Mouse (Mus musculus): ENCODE data around the gene Ergic2. TPM values are rescaled to one million over a fixed set of nuclear protein-coding genes. Genes with fewer than 3 reads are reported as not detected.
"Not testable (repeated sequence)": the region's sequence is repeated elsewhere in the genome, so short reads cannot be mapped to it uniquely, and the experiment has no call there.

The Ergic2 gene
- polyA plus RNA-seq, 1 experiment from 2014 or later, result 235 TPM

DNA sequence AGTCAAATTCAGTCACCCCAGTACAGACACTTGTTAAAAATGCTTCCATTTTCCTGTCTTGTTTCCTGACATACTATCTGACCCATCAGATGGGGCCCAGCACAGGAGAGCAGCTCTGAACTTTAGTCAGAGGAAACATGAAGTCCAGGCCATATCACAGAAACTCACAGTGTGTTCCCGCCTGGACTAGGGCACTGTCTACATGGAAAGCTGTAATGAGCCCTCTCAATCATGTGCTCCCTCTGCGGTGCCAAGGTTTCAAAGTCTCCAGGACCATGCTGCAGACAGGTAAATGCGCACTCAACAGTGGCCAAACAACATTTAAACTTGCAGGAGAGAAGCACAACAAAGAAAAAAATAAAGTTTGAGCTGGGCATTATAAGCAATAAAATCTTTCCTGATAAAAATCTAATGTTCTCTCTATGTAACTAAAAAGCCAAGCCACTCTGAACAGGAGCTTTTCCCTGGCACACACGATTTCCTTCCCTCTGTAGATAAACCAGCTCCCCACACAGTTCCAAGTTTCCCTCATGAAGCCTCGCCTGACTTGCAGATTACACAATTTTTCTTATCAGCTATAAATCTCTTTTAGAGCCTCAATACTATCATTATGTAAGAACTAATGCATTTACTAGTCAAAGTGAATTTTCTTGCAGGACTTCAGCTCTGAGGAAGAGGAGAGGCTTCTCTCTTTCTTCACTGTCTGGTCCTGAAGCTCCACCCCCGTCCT is 18.0 kb downstream of the Ergic2 start:
- peaks cover 12% of the 10 kb centered on the region for H3K36me3 ChIP-seq (ENCODE audit: control insufficient read depth, insufficient read depth, low read length)
- WGBS, result 92% methylated on average over 6 of the region's 6 CpGs
- H3K4me2 ChIP-seq (ENCODE audit: low read length), result no peak overlapping the region
- no peak overlapping the region for H3K27ac ChIP-seq (ENCODE audit: low read depth, low read length)
- ATAC-seq, result no peak
- H3K4me1 ChIP-seq (ENCODE audit: control insufficient read depth, insufficient read depth, low read depth, low read length), result no peaks in the 10 kb centered on the region
- no peaks in the 10 kb centered on the region for H3K27me3 ChIP-seq (replicated peaks; ENCODE audit: control insufficient read depth, insufficient read depth, low read length)
- H3K9ac ChIP-seq (ENCODE audit: low read depth, low read length), result no peak overlapping the region
- H3K9me3 ChIP-seq (ENCODE audit: control insufficient read depth, low read length), result no peaks in the 10 kb centered on the region
- no peak overlapping the region for H3K4me3 ChIP-seq (ENCODE audit: low read length)

DNA sequence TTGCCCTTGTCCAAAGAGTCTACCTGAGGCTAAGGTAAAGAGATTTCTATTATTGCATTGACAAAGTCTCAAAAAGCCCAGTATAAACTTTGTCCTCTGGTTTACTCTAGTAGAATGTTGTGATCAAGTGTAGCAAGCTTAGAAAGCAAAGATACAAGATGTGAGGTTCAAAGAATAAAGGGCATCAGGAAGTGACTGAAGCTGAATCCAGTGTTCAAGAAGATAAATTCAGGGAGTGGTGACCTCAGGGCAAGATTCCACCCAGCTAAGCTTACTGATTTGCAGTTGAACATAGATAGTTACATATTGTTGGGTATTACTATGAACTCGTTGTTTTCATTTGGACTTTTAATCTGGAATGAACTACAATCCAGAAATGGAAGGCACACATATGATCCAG is 26.5 kb downstream of the Ergic2 start:
- H3K4me2 ChIP-seq (ENCODE audit: low read length), result no peak overlapping the region
- no peaks in the 10 kb centered on the region for H3K4me1 ChIP-seq (ENCODE audit: control insufficient read depth, insufficient read depth, low read depth, low read length)
- H3K36me3 ChIP-seq (ENCODE audit: control insufficient read depth, insufficient read depth, low read length), result peaks cover 35% of the 10 kb centered on the region
- no peak for ATAC-seq
- no peaks in the 10 kb centered on the region for H3K27me3 ChIP-seq (replicated peaks; ENCODE audit: control insufficient read depth, insufficient read depth, low read length)
- WGBS, result 95% methylated on average over 1 of the region's 1 CpGs
- no peaks in the 10 kb centered on the region for H3K9me3 ChIP-seq (ENCODE audit: control insufficient read depth, low read length)
- no peak overlapping the region for H3K9ac ChIP-seq (ENCODE audit: low read depth, low read length)
- no peak overlapping the region for H3K27ac ChIP-seq (ENCODE audit: low read depth, low read length)
- no peak overlapping the region for H3K4me3 ChIP-seq (ENCODE audit: low read length)

DNA sequence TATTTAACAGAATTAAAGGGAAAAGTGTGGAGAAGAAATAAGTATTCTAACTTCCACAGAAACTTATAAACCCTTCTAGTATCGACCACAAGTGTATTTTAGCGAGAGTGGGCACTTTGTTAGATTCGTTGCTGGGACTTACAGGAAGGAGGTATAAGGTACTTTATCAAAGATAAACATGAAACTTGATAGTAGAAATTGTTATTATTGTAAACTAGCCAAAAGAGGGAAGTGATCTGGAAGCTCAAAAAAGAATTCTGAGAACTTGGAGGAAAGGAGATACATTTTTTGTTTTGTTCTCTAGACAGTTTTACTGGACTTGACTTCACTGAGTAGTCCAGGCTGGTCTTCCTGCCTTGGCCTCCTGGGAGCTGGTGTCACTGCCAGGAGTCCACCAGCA is 39.3 kb downstream of the Ergic2 start:
- Histone ChIP-seq H3K4me1 (ENCODE audit: control insufficient read depth, insufficient read depth, low read depth, low read length) (no peaks in the 10 kb centered on the region), H3K9me3 (ENCODE audit: control insufficient read depth, low read length) (no peaks in the 10 kb centered on the region), H3K9ac (ENCODE audit: low read depth, low read length) (no peak overlapping the region), H3K36me3 (ENCODE audit: control insufficient read depth, insufficient read depth, low read length) (0 out of 2 replicates have a peak, but pooled peaks cover 2% of the 10 kb centered on the region), H3K27me3 (replicated peaks; ENCODE audit: control insufficient read depth, insufficient read depth, low read length) (no peaks in the 10 kb centered on the region), H3K27ac (ENCODE audit: low read depth, low read length) (no peak overlapping the region), H3K4me3 (ENCODE audit: low read length) (no peak overlapping the region), H3K4me2 (ENCODE audit: low read length) (no peak overlapping the region)
- 91% methylated on average over 3 of the region's 3 CpGs for WGBS
- ATAC-seq, result no peak

DNA sequence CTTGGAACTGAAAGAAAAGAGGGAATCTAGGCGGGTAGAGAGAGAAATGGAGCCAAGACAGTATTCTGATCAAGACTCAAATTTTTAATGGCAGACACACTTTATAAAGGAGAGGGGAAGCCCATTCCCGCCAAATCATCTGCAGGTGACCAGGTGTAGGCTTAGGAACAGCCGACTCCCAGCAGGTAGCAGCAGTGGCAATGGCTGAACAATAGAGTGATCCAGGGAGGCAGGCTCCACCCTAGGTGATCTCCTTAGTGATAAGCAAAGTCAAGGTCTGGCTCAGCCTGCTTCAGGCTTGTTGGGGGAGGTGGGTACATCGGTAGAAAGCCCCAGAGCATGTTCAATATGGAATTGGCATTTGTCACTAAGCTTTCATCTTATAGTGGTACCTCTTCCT is 59.9 kb downstream of the Ergic2 start:
- not testable (repeated sequence) for H3K9ac ChIP-seq (ENCODE audit: low read depth, low read length); H3K4me3 ChIP-seq (ENCODE audit: low read length); H3K4me2 ChIP-seq (ENCODE audit: low read length); ATAC-seq; H3K27me3 ChIP-seq (replicated peaks; ENCODE audit: control insufficient read depth, insufficient read depth, low read length); H3K36me3 ChIP-seq (ENCODE audit: control insufficient read depth, insufficient read depth, low read length); H3K9me3 ChIP-seq (ENCODE audit: control insufficient read depth, low read length); H3K4me1 ChIP-seq (ENCODE audit: control insufficient read depth, insufficient read depth, low read depth, low read length); H3K27ac ChIP-seq (ENCODE audit: low read depth, low read length)
- 62% methylated on average over 4 of the region's 4 CpGs for WGBS

DNA sequence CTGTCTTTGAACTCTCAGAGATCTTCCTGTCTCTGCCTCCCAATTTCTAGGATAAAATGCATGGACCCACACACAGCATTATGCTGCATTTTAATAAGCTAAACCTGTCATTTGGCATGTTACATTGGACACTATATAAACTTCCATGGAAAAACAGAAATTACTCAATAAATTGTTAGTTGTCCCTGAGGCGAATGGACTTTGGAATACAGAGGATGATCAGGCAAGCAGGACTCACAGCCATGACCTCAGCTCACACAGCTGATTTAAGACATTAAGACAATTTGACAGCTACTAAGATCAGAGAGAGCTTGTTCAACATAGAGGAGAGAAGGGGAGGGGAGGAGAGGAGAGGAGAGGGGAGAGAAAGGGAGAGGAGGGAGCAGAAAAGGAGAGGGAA is 69.8 kb downstream of the Ergic2 start:
- Histone ChIP-seq H3K27ac (ENCODE audit: low read depth, low read length) (no peak overlapping the region), H3K9ac (ENCODE audit: low read depth, low read length) (no peak overlapping the region), H3K36me3 (ENCODE audit: control insufficient read depth, insufficient read depth, low read length) (no peaks in the 10 kb centered on the region; the same call in 1 of the 2 replicates), H3K9me3 (ENCODE audit: control insufficient read depth, low read length) (no peaks in the 10 kb centered on the region; the same call in 1 of the 2 replicates), H3K27me3 (replicated peaks; ENCODE audit: control insufficient read depth, insufficient read depth, low read length) (no peaks in the 10 kb centered on the region), H3K4me3 (ENCODE audit: low read length) (no peak overlapping the region), H3K4me1 (ENCODE audit: control insufficient read depth, insufficient read depth, low read depth, low read length) (no peaks in the 10 kb centered on the region), H3K4me2 (ENCODE audit: low read length) (no peak overlapping the region)
- 93% methylated on average over 1 of the region's 1 CpGs for WGBS
- no peak for ATAC-seq

DNA sequence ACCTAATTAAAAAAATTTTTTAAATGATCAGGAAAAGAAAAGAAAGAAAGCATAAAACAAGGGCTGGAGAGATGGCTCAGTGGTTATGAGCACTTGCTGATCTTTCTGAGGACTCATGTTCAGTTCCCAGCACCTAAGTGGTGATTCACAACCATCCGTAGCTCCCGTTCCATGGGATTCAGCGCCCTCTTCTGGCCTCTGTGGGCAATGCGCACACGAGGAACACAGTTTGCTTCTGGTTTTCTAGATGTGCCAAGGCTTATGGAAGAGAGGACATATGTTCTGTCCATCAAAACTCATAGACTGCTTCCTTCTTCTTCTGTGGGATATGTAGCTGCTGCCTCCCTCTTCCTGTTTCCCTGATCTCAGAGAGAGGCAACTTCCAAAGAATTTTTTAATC is 70.3 kb downstream of the Ergic2 start:
- H3K9me3 ChIP-seq (ENCODE audit: control insufficient read depth, low read length), result no peaks in the 10 kb centered on the region; the same call in 1 of the 2 replicates
- no peaks in the 10 kb centered on the region for H3K27me3 ChIP-seq (replicated peaks; ENCODE audit: control insufficient read depth, insufficient read depth, low read length)
- H3K4me1 ChIP-seq (ENCODE audit: control insufficient read depth, insufficient read depth, low read depth, low read length), result no peaks in the 10 kb centered on the region
- no peak for ATAC-seq
- no peak overlapping the region for H3K27ac ChIP-seq (ENCODE audit: low read depth, low read length)
- no peak overlapping the region for H3K4me3 ChIP-seq (ENCODE audit: low read length)
- H3K9ac ChIP-seq (ENCODE audit: low read depth, low read length), result no peak overlapping the region
- no peaks in the 10 kb centered on the region; the same call in 1 of the 2 replicates for H3K36me3 ChIP-seq (ENCODE audit: control insufficient read depth, insufficient read depth, low read length)
- WGBS, result 80% methylated on average over 5 of the region's 5 CpGs
- H3K4me2 ChIP-seq (ENCODE audit: low read length), result no peak overlapping the region

DNA sequence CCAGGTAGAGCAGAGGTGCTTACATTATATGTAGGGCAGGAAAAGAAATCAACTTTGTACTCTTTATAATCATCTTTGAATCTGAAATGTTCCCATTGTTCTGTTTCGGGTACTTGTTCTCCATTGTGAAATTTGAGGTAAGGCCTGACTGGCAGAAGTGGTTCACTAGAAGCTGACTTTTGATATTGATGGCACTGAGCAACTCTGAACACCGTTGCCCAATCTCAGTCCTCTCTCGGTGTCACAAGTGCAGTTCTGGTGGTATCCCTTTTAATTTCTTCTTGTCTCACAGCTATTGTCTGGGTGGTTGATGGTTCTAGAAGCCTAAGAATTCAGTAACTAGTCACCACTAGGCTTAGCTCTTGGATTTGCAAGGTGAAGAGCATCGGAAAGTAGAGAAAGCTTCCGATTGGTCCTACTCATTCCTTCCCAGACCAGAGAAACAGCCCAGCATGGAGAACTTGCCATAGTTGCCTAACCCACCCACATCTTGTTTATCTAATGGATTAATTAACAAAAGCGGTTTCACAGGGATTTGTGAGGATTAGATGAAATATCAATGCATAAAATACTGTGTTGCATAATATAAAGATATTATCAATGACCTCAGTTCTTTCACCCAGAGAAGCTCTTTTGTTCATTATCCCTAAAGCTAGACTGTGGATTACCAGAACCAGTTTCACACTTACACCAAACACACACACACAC is 72.7 kb downstream of the Ergic2 start:
- Histone ChIP-seq H3K27ac (ENCODE audit: low read depth, low read length) (no peak overlapping the region), H3K9me3 (ENCODE audit: control insufficient read depth, low read length) (no peaks in the 10 kb centered on the region; the same call in 1 of the 2 replicates), H3K4me1 (ENCODE audit: control insufficient read depth, insufficient read depth, low read depth, low read length) (no peaks in the 10 kb centered on the region), H3K36me3 (ENCODE audit: control insufficient read depth, insufficient read depth, low read length) (no peaks in the 10 kb centered on the region; the same call in 1 of the 2 replicates), H3K4me2 (ENCODE audit: low read length) (no peak overlapping the region), H3K4me3 (ENCODE audit: low read length) (no peak overlapping the region), H3K9ac (ENCODE audit: low read depth, low read length) (no peak overlapping the region), H3K27me3 (replicated peaks; ENCODE audit: control insufficient read depth, insufficient read depth, low read length) (no peaks in the 10 kb centered on the region)
- 90% methylated on average over 6 of the region's 6 CpGs for WGBS
- ATAC-seq, result no peak

DNA sequence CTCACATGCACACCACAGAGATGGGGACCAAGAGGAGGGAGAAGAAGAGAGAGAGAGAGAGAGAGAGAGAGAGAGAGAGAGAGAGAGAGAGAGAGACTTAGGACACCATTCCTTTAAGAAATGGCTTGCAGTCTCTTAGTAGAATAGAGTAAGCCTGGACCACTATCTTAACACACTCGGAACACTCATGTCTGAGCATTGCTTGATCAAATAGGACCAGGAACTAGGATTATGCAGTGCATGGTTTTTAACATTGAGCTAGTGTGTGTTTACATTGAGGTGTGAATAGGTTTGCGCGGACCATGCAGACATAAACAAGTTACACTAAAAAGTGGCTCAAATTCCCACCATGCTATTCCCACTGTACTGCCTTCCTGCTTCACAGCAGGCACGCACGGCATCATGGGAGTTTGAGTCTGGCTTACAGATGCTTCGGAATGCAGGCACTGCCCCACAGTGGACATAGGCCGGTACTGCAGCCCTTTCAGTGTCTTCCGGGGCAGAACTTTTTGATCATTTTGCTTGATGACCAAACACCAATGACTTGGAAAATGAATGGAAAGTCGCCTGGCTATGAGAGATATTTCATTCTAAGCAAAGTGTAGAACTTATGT is 76.3 kb downstream of the Ergic2 start:
- H3K4me1 ChIP-seq (ENCODE audit: control insufficient read depth, insufficient read depth, low read depth, low read length), result peaks cover 3% of the 10 kb centered on the region; the same call in 1 of the 2 replicates
- no peaks in the 10 kb centered on the region for H3K9me3 ChIP-seq (ENCODE audit: control insufficient read depth, low read length)
- 25% methylated on average over 9 of the region's 9 CpGs for WGBS
- no peak overlapping the region for H3K4me2 ChIP-seq (ENCODE audit: low read length)
- H3K27ac ChIP-seq (ENCODE audit: low read depth, low read length), result no peak overlapping the region
- no peak overlapping the region for H3K4me3 ChIP-seq (ENCODE audit: low read length)
- H3K9ac ChIP-seq (ENCODE audit: low read depth, low read length), result no peak overlapping the region
- H3K27me3 ChIP-seq (replicated peaks; ENCODE audit: control insufficient read depth, insufficient read depth, low read length), result no peaks in the 10 kb centered on the region
- ATAC-seq, result peak; percentile 86
- no peaks in the 10 kb centered on the region; the same call in 1 of the 2 replicates for H3K36me3 ChIP-seq (ENCODE audit: control insufficient read depth, insufficient read depth, low read length)

DNA sequence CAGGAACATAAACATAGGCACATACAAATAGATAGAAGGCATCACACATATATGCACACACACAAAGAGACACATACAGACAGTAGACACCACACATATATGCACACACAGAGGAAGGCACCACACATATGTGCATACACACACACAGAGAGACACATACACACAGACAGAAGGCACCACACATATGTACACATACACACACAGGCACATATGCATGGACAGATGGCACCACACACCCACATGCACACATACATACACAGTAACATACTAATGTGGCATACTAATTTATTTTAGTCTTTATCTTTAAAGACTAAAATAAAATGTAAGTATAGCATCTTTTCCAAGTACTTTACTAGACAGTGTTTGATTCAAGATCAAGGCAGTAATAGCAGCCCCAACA is 78.6 kb downstream of the Ergic2 start:
- no peaks in the 10 kb centered on the region for H3K36me3 ChIP-seq (ENCODE audit: control insufficient read depth, insufficient read depth, low read length)
- H3K9ac ChIP-seq (ENCODE audit: low read depth, low read length), result no peak overlapping the region
- no peaks in the 10 kb centered on the region for H3K27me3 ChIP-seq (replicated peaks; ENCODE audit: control insufficient read depth, insufficient read depth, low read length)
- no peak overlapping the region for H3K27ac ChIP-seq (ENCODE audit: low read depth, low read length)
- H3K4me3 ChIP-seq (ENCODE audit: low read length), result no peak overlapping the region
- ATAC-seq, result 0 out of 2 replicates have a peak, but pooled peaks have one; percentile 12
- H3K4me2 ChIP-seq (ENCODE audit: low read length), result no peak overlapping the region
- H3K4me1 ChIP-seq (ENCODE audit: control insufficient read depth, insufficient read depth, low read depth, low read length), result peaks cover 3% of the 10 kb centered on the region; the same call in 1 of the 2 replicates
- H3K9me3 ChIP-seq (ENCODE audit: control insufficient read depth, low read length), result no peaks in the 10 kb centered on the region

Measured in hindbrain, embryonic 16.5 days (tissue).